Mouse (Mus musculus): ENCODE measurements at regions not wholly inside any gene's neighbourhood (a gene's known extent, or its start where the extent isn't known, plus 50 kb on each side); places are given as distances from the start of the nearest gene placed in this dataset.
A peak's percentile ranks its signal among the peaks of the same experiment; 100 is the strongest.

GRCm38 (mm10) chr12:71572833-71573446 is 257.9 kb upstream of the Daam1 start:
- no peak for DNase-seq (ENCODE audit: low spot score)

GRCm38 (mm10) chr12:71573456-71573855 is 257.4 kb upstream of the Daam1 start:
- no peak for DNase-seq (ENCODE audit: low spot score)

GRCm38 (mm10) chr12:71574685-71575084 is 256.2 kb upstream of the Daam1 start:
- no peak for DNase-seq (ENCODE audit: low spot score)

- DNase-seq (ENCODE audit: low spot score) = peak; percentile 31
Measured at GRCm38 (mm10) chr12:71577349-71577748, 253.5 kb upstream of the Daam1 start.

GRCm38 (mm10) chr12:71578006-71578405 is 252.9 kb upstream of the Daam1 start:
- DNase-seq (ENCODE audit: low spot score) = no peak

- no peak for DNase-seq (ENCODE audit: low spot score)
Measured at GRCm38 (mm10) chr12:71578912-71579311, 252.0 kb upstream of the Daam1 start.

- no peak for DNase-seq (ENCODE audit: low spot score)
Measured at GRCm38 (mm10) chr12:71580532-71581290, 250.2 kb upstream of the Daam1 start.

GRCm38 (mm10) chr12:71584618-71585017 is 246.3 kb upstream of the Daam1 start:
- DNase-seq (ENCODE audit: low spot score) = no peak

- no peak for DNase-seq (ENCODE audit: low spot score)
Measured at GRCm38 (mm10) chr12:71598641-71599040, 232.2 kb upstream of the Daam1 start.

- no peak for DNase-seq (ENCODE audit: low spot score)
Measured at GRCm38 (mm10) chr12:71601091-71601690, 229.7 kb upstream of the Daam1 start.

GRCm38 (mm10) chr12:71603136-71603535 is 227.7 kb upstream of the Daam1 start:
- DNase-seq (ENCODE audit: low spot score) = no peak

GRCm38 (mm10) chr12:71606366-71606765 is 224.5 kb upstream of the Daam1 start:
- no peak for DNase-seq (ENCODE audit: low spot score)

GRCm38 (mm10) chr12:71607966-71608365 is 222.9 kb upstream of the Daam1 start:
- DNase-seq (ENCODE audit: low spot score) = no peak

- DNase-seq (ENCODE audit: low spot score) = peak; percentile 26
Measured at GRCm38 (mm10) chr12:71613326-71613725, 217.6 kb upstream of the Daam1 start.

- DNase-seq (ENCODE audit: low spot score) = no peak
Measured at GRCm38 (mm10) chr12:71614945-71615344, 215.9 kb upstream of the Daam1 start.

- no peak for DNase-seq (ENCODE audit: low spot score)
Measured at GRCm38 (mm10) chr12:71615383-71615782, 215.5 kb upstream of the Daam1 start.

- no peak for DNase-seq (ENCODE audit: low spot score)
Measured at GRCm38 (mm10) chr12:71616121-71616520, 214.8 kb upstream of the Daam1 start.

GRCm38 (mm10) chr12:71618466-71618865 is 212.4 kb upstream of the Daam1 start:
- DNase-seq (ENCODE audit: low spot score) = no peak

GRCm38 (mm10) chr12:71618956-71619355 is 211.9 kb upstream of the Daam1 start:
- DNase-seq (ENCODE audit: low spot score) = no peak

- no peak for DNase-seq (ENCODE audit: low spot score)
Measured at GRCm38 (mm10) chr12:71619561-71619960, 211.3 kb upstream of the Daam1 start.

GRCm38 (mm10) chr12:71621542-71621941 is 209.3 kb upstream of the Daam1 start:
- no peak for DNase-seq (ENCODE audit: low spot score)

GRCm38 (mm10) chr12:71622761-71623160 is 208.1 kb upstream of the Daam1 start:
- no peak for DNase-seq (ENCODE audit: low spot score)

GRCm38 (mm10) chr12:71623271-71623670 is 207.6 kb upstream of the Daam1 start:
- no peak for DNase-seq (ENCODE audit: low spot score)
